Mouse (Mus musculus): ENCODE results near the gene Xlr5a.
"Not testable (repeated sequence)": the region's sequence is repeated elsewhere in the genome, so short reads cannot be mapped to it uniquely, and the experiment has no call there.

Xlr5a gene

DNA sequence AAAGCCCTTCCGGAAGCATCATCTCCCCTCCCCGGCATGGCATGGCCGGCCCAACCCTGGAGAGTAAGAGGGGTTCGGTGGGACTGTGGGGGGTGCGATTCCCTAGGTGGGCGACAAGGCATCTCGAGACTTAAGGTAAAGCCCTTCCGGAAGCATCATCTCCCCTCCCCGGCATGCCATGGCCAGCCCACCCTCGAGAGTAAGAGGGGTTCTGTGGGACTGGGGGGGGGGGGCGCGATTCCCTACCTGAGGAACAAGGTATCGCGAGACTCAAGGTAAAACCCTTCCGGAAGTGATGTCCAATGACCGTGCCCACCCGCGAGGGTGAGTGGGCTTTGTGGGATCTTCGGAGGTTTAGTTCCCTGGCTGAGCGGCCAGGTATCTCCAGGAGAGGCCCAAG lies 144.3 kb downstream of the Xlr5a start, which contains the start of gene Xlr5b:
Xlr5b (plus strand) TSS at position 301 of the 400 bp plus-strand sequence.
- not testable (repeated sequence) for DNase-seq (ENCODE audit: low read depth, low spot score)

DNA sequence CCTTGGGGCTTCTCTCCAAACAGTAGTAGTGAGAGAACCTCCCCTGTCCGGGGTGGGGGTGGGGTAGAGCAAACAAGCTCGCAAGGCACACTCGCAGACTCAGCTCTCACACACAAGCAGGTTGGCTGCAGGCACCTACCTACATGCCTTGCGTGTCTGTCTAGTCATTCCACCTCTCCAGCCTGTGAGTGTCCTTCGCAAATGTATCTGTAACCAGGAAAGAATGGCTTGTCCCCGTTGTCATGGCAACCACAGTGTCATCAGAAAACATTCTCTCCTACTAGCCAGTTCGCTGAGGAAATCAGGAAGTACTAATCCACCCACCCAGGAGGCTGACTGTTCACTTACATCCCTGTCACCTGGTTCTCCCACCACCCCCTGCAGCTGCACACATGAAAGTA lies 149.6 kb downstream of the Xlr5a start:
- not testable (repeated sequence) for DNase-seq (ENCODE audit: low read depth, low spot score)

DNA sequence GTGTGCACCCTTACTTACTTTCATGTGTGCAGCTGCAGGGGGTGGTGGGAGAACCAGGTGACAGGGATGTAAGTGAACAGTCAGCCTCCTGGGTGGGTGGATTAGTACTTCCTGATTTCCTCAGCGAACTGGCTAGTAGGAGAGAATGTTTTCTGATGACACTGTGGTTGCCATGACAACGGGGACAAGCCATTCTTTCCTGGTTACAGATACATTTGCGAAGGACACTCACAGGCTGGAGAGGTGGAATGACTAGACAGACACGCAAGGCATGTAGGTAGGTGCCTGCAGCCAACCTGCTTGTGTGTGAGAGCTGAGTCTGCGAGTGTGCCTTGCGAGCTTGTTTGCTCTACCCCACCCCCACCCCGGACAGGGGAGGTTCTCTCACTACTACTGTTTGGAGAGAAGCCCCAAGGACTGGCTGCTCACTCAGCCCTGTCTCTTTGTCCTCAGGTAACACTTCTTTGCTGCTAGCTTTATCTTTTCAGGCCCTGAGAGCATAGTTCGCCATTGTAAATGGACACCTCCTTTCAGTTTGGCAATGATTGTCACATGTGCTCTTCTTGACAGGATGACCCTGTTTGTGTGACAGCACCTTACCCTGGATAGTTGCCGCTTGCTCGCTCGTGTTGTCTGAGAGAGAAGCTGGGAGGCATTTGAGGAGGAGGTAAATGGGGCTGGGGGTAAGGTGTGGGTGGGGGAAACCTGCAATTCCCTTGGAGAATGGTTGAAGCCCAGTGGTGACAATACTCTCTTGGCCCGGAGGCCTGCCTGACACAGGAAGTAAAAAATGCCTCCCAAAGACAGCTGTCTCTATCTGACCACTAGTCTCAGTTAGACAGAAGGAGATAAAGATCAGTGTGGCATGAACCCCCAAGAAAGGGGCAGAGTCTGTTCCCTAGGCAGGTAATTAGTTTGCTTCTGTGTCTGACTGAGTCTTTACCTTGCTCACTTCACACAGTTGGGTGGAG lies 169.6 kb downstream of the Xlr5a start:
- DNase-seq (ENCODE audit: low read depth, low spot score), result not testable (repeated sequence)

DNA sequence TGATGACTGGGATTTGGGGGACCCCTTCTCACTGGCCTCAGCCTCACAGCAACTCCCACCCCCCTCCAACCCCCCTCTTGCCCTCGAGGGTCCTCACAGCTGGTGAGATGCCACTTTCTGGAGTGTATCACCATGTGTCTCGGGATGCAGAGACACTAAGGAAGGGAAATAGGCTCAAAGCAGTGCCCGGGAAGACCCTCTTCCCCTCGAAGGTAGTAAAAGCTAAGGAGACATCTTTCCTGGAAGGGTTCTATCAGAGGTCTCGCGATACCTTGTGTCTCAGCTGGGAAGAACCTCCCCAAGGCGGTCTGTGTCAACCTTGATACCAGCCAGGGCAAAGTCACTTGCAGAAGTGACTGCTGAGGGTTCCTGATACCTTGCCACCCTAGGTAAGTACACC lies 176.0 kb downstream of the Xlr5a start, which contains the start of gene Gm14685:
Gm14685 (plus strand) TSS at position 301 of the 400 bp plus-strand sequence.
- DNase-seq (ENCODE audit: low read depth, low spot score), result not testable (repeated sequence)

DNA sequence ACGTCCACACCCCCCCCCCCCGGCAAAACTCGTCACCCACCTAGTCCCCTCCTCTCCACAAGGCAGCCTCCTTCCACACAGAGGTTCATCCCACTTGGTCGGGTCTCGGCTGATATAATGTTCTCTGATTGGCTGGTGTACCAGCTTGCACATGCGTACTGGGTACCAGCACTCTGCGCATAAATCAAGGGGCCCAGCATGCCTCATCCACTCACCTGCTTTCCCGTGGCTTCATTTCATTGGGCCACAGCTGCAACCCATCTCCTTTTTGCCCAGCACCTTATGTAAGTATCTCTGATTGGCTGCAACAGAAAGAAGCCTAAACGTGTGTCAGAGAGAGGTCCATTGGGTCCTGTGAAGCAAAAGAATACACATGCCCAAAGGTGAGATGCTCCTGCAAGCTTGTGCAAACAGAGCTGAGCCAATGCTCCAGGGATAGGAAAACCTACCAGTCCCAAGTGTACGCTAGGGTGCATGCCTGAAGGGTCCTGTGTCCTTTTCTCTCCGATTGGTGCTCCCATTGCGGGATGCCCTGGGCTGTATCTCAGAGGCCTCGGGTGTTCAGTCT lies 195.8 kb downstream of the Xlr5a start, which contains the start of gene Xlr3a:
Xlr3a (minus strand) TSS at position 155 of the 568 bp plus-strand sequence.
- not testable (repeated sequence) for DNase-seq (ENCODE audit: low read depth, low spot score)

DNA sequence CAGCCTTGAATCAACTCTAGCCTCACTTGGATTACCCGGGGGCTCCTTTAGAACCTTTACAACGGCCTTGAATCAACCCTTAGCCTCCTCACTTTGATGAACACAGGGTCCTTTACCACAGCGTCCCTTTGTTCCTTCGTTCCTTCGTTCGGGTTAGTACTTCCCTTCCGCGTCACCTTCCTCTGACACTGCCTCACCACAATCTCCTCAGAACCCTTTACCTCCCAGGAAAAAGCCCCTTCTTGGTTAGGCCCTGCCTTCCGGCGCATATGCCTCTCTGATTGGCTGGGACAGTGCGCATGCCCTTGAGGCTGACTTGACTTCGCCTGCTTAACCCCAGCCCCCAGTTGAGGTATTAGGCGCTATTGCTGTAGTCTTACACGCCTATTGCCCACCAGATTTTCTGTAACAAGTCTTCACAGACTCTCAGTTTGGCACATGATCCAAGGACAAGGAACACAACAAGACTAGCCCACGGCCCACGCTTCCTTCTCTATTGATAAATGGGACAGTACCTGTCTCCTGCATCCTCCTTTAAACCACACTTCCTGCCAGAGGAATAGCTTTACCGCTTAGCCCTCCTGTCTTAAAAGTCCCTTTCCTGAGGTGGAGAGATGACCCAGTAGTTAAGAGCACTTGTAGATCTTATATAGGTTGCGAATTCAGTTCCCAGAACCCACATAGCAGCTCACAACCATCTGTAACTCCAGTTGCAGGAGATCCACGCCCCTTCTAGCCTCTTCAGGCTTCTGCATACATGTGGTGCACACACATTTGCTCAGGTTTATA lies 210.3 kb downstream of the Xlr5a start, which contains the start of gene Xlr4a:
Xlr4a (minus strand) TSS at position 212 of the 789 bp plus-strand sequence.
- not testable (repeated sequence) for DNase-seq (ENCODE audit: low read depth, low spot score)

- not testable (repeated sequence) for DNase-seq (ENCODE audit: low read depth, low spot score)
Measured at GRCm38 (mm10) chrX:73066765-73067312, 225.9 kb downstream of the Xlr5a start.

- no peak for DNase-seq (ENCODE audit: low read depth, low spot score)
Measured at GRCm38 (mm10) chrX:73064415-73064793, 228.4 kb downstream of the Xlr5a start, which contains the start of gene Pnma3. Gene Pnma3, plus strand, starts transcription at chrX:73064787.

DNA sequence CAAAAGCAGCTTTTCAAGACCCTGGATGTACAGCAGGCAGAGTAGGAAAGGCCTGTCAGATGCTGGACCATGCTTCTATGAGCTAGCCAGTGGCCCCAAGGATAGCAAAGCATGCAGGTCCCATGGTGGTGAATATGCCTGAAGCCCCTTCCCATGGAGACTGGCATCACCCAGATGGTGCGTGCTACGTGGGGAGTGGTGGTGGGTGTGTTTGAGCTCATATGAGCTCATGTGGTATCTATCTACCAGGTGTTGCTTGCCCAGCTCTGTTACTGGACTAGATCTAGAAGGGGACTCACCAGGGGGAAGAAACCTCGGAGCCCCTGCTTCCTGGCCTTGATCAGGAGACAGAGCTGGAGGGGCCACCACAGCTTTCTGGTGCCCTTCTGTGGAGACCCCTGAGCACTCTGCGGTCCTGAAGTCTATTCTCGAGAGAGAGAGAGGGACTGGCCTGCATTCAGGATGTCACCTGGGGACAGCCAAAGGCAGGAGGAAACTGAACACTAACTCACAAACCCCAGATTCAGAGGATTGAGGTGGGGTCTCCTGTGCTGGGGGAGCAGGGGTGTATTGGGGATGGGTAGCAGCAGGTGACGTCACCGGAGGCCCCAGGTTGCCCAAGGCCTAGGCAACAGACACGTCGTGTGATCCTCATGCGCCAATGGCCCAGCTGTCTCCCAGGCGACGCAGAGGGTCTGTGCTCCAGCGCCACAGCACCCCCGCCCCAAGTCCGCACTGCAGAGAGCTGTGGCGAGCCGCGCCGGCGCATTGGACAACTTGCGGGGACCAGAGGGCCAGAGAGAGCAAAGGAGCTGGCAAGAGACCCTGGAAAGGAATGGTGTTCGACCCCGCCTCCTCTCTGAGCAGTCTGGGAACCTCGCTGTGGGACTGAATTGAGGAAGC lies 229.0 kb downstream of the Xlr5a start:
- no peak for DNase-seq (ENCODE audit: low read depth, low spot score)

- DNase-seq (ENCODE audit: low read depth, low spot score), result no peak
Measured at GRCm38 (mm10) chrX:73062323-73062722, 230.5 kb downstream of the Xlr5a start.

- DNase-seq (ENCODE audit: low read depth, low spot score), result no peak
Measured at GRCm38 (mm10) chrX:73061528-73061927, 231.2 kb downstream of the Xlr5a start.
